Mouse (Mus musculus) ES-E14 (cell line): ENCODE data around the gene Nudcd2.

Experiments
- CHD2 ChIP-seq: IDR thresholded peaks from 2 replicates; pipeline ENCODE4 v1.6.1; 2014; ENCODE audit warnings: mild to moderate bottlenecking, low read depth, low read length, inconsistent platforms
- HCFC1 ChIP-seq: IDR thresholded peaks from 2 replicates; pipeline ENCODE4 v1.6.1; 2012; ENCODE audit warnings: low read length, inconsistent platforms, borderline replicate concordance; ENCODE audit not compliant: insufficient read depth
- MAFK ChIP-seq: IDR thresholded peaks from 2 replicates; pipeline ENCODE4 v1.6.1; 2014; ENCODE audit warnings: mild to moderate bottlenecking, low read depth, low read length, inconsistent platforms; ENCODE audit not compliant: insufficient read depth
- ZNF384 ChIP-seq: IDR thresholded peaks from 2 replicates; pipeline ENCODE4 v1.6.1; 2012; ENCODE audit warnings: low read depth, low read length, inconsistent platforms

DNA sequence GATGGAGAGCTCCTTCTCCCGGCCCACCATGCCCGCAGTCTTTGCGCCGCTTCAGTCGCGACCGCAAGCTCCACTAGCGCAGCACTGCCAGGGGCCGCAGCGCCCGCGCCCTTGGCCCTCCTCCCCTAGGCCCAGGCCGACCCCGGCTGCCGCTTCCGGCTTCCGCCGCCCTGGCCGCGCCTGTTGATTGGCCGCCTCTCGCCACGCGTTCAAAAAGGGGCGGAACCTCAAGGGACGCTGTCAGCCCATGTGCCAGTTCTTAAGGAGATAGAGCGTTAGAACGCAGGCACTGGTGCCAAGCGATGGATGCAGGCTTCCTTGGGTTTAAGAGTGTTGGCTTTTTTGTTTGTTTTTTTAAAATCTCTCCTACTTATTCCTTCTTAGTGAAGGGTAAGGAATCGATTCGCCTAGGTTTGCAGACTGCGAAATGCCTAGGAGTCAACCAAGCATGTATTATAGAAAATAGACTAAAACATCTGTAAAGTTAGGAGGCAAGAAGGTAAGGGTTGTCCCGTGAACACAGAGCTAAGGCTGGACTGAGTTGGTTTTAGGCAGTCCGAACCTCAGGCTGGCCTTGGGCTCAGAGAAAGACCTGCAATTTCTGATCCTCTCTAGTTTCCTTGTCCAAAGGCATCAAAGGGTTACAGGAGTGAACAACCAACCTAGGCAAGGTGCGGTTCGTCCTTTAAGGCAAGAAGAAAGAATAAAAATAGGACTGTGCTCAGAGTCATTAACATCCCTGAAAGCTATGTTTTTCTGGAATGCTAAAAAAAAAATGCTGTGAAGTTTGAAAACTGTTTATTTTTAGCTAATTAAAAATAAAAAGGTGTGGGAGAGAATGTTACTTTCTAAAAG is 40.7 kb upstream of the Nudcd2 start:
- no peak for TF ChIP-seq CHD2
- TF ChIP-seq HCFC1 = 0 out of 2 replicates have a peak, but pooled peaks have one; percentile 22
- TF ChIP-seq ZNF384 = no peak
- no peak for TF ChIP-seq MAFK
